Mouse (Mus musculus): ENCODE measurements around the gene Slc43a2.

Slc43a2 gene

GRCm38 (mm10) chr11:75604826-75605225, 73.3 kb downstream of the Slc43a2 start:
- DNase-seq (ENCODE audit: low spot score in 2 of 2): no peak

- no peak for DNase-seq (ENCODE audit: low spot score in 2 of 2)
Observed at GRCm38 (mm10) chr11:75605318-75605717, 73.8 kb downstream of the Slc43a2 start.

GRCm38 (mm10) chr11:75608776-75609175, 77.3 kb downstream of the Slc43a2 start:
- no peak for DNase-seq (ENCODE audit: low spot score in 2 of 2)

- no peak for DNase-seq (ENCODE audit: low spot score in 2 of 2)
Observed at GRCm38 (mm10) chr11:75610021-75610420, 78.5 kb downstream of the Slc43a2 start.

GRCm38 (mm10) chr11:75614769-75615168, 83.3 kb downstream of the Slc43a2 start:
- DNase-seq (ENCODE audit: low spot score in 2 of 2): no peak

- no peak for DNase-seq (ENCODE audit: low spot score in 2 of 2)
Observed at GRCm38 (mm10) chr11:75615556-75615955, 84.1 kb downstream of the Slc43a2 start.

GRCm38 (mm10) chr11:75619133-75619532, 87.6 kb downstream of the Slc43a2 start:
- DNase-seq (ENCODE audit: low spot score in 2 of 2): no peak

- DNase-seq (ENCODE audit: low spot score in 2 of 2): no peak
Observed at GRCm38 (mm10) chr11:75620136-75620780, 88.8 kb downstream of the Slc43a2 start.

- DNase-seq (ENCODE audit: low spot score in 2 of 2): no peak
Observed at GRCm38 (mm10) chr11:75621426-75621825, 89.9 kb downstream of the Slc43a2 start.

GRCm38 (mm10) chr11:75622588-75623329, 91.3 kb downstream of the Slc43a2 start:
- DNase-seq (ENCODE audit: low spot score in 2 of 2): no peak

GRCm38 (mm10) chr11:75624102-75624554, 92.6 kb downstream of the Slc43a2 start:
- DNase-seq (ENCODE audit: low spot score in 2 of 2): no peak

- no peak for DNase-seq (ENCODE audit: low spot score in 2 of 2)
Observed at GRCm38 (mm10) chr11:75625820-75626219, 94.3 kb downstream of the Slc43a2 start.

Data from cerebellum, postnatal 4 days (tissue).